Mouse (Mus musculus) right cerebral cortex, postnatal 36 days (tissue): ENCODE measurements at regions not wholly inside any gene's neighbourhood (a gene's known extent, or its start where the extent isn't known, plus 50 kb on each side); places are given as distances from the start of the nearest gene placed in this dataset.

Experiments used
- DNase-seq, 2 experiments: peaks; one replicate each; pipeline ENCODE4 v3.0.0; 2022; ENCODE audit warnings: low spot score in 2 of 2, mixed read lengths in 1 of 2

DNA sequence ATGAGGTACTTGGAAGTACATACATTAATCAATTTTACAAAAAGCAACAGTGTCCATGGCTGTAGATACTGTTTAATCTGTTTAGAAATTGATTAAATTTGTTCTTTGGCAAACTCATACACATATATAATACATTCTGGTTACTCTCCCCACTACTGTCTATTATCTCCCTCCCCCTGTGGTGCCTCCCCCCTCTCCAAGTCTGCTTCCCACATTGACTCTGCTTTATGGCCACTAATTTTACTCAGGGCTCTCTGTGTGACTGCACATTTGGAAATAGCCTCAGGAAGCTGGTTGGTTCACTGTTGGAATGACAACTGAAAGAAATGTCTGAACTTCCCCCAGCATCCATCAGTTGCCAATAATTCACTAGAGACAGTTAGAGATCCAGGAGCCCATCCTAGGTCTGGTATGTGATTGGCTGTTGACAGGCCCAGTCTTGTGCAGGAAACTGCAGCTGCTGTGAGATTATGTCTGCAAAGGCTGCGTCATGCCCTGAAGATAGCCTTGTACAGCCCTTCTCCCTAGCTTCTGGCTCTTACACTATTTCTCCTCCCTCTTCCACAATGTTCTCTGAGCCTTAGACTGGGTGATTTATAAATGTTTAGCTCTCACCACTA lies 204.6 kb upstream of the Trib2 start:
- DNase-seq: no peak

DNA sequence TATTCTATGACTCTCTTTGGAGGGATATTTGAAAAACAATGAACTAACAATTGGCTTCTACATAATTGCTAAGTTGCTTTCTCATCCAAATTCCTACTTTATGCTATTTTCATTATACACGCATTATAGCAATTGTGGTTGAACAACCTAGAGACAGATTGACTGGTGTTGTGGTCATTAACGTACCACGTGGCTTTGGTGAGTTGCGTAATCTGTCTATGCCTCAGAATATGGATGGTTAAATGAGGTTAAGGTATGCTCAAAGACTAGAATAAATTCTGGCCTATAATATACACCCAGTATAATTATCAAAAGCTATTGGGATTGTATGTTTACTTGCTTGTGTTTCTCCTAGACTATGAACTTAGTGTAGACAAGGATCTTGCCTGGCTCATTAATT lies 201.5 kb upstream of the Trib2 start:
- no peak for DNase-seq

DNA sequence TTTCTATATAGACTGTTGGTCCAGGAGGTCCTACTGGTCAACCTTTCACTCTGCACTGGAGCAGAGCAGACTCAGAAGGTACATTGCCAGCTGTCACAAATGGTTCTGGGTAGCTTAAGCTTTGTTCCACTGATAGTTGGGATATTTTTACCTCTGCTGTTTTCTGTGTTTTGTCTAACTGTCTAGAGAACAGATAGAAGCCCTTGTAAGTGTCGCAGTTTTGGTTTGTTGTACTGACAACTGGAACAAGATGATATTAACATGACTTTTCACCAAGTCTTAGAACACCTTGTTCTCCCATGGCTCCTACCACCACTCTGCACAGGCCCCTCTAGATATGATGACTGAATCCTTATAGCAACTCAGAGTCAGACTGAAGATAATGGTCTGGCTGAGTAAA lies 199.9 kb upstream of the Trib2 start:
- DNase-seq: no peak

DNA sequence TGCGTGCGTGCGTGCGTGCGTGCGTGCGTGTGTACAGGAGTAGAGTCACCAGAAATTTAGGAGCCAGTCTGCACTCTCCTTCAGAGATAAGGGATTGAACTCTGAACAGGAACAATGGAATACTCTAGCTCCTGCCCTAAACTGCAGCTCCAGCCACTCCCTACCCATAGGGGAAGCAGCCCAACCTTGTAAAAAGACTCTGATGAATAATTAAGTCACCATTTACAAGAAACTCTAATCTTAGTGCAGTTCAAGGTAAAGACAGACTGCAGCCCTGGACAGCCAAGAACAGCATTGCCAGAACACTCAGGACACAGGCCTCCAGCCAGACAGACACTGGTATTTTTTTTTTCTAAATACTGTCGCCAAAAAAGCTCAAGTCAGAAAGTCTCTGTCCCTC lies 198.9 kb upstream of the Trib2 start:
- no peak for DNase-seq

DNA sequence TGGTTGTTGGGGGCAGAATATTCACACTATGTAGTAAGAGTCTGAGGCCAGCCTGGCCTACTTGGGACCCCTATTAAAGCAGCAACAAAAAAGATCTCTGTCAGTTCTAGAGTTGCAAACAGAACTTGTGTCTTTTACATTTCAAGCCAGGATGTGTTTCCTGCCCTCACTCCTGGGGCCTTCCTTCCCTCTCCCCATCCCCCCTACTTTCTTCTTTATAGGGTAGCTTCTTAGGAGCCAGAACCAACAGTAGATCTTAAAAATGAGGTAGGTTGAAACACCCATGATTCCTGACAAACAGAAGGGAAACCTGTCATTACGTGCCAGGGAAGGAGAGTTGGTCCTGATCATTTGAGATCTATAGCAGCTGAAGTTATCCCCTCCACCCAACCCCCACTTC lies 198.0 kb upstream of the Trib2 start:
- DNase-seq: no peak

DNA sequence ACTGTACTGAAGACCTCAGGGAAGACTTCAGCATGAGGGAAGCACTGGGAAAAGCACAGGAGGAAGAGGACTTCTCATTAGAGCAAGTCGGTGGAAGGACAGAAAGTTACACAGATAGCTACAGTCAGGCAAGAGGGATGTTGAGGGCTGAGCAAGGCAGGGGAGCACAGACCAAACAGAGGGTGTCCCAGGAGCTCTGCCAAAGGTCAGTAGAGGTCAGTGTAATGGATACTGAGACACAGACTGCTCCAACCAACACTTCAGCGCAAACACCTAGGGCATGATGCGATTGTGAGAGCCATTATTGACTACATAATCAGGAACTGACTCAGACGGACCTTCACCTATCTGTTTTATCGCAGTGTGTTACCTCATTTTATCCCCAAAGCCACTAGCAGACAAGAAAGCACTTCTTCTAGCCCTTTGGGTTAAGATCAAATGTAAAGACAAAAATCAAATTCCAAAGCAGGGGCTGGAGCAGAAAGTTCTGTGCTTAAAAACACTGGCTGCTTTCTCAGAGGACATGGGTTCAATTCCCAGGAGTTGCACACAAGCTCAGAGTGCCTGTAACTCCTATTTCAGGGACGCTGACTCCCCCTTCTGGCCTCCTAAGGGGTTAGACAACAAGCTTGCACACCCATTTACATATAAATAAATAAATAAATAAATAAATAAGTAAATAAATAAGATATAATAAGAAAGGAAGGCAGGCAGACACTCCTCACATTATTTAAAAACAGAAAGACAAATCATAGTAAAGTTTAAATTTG lies 197.3 kb upstream of the Trib2 start:
- DNase-seq: no peak

DNA sequence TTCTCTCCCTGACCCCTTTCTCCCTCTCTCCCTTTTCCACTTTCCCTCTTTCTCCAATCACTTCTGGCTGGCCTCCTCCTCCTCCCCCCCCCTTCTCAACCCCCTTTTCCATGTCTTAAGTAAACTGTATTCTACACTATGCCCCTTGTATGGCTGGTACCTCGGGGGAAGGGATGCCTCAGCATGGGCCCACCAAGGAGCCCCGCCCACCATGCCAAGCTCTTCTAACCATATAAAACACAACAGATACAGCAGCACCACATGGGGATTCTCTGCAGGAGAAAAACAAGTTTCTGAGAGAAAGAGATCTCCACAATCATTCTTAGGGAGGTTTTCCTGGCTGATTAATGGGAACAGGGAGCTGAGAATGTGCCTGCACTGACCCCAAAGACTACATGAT lies 196.6 kb upstream of the Trib2 start:
- no peak for DNase-seq

DNA sequence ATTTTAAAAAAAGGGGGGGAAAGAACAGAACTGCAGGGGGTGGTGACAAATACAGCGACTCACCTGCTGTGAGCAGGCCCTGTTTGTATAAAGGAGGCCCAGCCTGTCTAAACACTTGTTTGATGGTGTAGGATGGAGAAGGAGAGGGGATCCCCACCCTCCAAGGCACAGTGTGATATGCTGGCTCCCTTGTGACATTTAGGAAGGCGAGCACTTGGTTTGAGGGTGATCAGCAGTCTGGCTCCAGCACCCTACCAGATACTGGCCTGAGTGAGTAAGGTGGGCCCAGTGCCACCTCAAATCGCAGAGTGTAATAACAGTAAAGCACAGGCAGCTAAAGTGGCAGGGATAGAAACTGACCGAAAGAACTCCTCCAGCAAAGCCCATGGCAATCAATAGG lies 195.4 kb upstream of the Trib2 start:
- no peak for DNase-seq

DNA sequence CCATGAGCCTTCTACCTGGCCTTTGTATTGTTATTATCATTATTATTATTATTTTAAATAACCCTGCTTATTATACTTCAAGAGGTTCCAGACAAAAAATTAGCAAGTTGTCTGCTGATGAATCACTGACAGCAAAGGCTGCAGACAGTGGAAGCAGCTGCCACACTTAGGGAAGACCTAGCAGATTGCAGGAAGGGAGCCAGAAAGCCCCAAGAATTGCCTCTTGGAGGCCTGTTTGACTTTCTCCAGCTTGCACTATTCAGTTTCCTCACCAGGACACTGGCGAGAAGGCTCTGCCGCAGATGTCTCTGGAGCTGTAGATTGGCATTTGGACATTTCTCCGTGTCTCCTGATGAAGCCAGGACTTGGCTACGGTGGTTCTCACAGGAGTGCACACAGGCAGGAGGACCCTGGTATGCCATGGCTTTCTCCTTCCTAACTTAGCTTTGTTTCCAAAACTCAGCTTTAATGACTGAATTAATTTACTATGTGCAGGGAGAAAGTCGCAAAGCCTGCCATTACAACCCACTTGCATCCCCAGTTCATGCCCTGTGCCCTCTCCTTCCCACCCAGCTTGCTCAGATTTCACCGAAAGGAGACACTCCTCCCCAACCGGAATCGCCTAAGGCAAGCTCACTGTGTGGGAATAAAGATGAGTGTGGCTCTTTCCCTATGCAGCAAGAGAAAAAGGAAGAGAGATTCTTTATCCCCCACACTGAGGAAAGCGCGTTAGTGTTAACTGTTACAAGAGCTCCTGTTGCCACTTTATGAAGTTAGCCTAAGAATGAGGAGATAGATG lies 193.3 kb upstream of the Trib2 start:
- DNase-seq: no peak

DNA sequence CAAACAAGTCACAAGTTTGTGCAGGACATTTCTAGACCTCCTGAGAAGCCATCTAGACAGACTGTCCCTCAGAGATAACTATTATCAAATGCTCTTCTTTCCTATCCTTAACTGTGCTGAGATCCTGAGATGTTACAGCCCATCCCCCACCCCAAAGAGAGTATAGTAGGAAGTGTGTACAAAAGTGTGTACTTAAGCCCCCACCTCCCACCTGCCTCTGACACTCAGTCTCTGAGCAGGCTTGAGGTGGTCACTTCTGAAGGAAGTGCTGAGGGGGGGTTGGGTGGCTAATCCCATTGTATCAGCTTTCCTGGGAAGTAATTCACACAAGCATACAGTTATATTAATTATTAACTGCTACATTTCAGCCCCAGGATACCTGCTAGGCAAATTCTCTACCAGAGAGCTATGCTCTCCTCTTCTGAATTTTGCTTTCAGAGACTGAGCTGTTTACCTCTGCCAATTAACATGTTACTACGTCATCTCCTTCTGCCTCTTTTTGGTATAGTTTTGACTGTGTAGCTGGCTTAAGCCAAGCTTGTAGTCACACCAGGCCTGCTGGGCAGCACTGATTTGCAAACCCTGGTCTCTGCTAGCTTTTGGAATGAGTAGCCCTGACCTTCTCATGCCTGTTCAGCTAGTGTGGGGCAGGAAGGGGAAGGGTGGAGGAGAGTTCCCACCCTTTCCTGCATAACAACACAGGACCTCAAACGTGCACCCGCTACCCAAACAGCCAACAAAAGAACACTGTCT lies 192.2 kb upstream of the Trib2 start:
- no peak for DNase-seq

DNA sequence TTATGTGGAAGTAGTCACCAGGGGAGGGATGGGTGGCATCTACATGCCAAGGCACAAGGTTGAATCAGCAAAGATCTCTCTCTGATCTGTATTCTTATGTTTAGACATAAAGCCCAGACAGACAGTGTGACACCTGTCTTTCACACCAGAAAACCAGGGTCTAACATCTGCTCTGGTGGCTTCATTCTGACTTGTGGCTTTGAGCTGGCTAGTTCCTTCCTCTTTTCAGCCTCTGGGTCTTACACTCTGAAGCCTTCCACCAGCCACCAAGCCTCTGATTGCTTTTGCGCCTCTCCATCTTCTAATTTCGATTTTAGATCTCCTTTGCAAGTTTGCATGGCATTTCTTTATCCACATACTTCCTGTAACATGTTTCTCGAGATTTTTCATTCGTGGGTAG lies 191.5 kb upstream of the Trib2 start:
- DNase-seq: no peak

DNA sequence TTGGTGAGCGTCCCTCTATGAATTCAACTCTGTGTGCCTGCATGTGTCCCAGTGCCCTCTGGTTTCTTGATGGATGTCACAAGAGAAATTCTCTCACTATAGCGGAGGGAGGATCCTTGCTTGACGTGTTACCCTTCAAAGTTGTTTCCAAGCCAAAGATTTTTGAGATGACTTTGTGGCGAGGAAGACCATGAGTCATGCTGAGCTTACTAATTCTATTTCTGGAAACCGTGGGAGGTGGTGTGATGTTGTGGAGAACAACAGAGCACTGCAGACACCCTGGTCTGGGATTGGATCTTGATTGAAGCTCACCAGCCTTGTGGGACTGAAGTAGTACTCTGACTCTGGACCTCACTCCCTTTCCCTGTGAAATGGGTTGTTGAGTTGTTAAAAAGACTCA lies 190.0 kb upstream of the Trib2 start:
- peak in 1 of 2 experiments; percentile 42 for DNase-seq

DNA sequence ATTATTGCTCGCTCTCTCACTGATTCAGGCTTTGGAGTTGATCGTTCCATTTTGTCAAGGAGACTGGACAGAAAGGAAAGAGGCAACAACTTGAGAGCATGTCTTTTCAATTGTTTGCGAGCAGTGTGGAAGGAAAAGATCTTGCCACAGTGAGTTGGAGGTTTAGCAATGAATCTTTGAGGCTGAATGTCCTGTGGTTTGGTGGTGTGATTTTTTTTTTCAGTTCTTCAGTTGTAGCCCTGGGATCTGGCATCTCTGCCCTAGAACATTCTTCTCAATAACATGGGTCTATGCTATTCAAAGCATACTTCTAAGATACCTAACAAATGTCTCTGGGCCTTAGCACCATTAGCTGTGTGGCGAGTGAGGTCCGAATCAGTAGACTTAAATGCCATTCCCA lies 189.6 kb upstream of the Trib2 start:
- DNase-seq: no peak

DNA sequence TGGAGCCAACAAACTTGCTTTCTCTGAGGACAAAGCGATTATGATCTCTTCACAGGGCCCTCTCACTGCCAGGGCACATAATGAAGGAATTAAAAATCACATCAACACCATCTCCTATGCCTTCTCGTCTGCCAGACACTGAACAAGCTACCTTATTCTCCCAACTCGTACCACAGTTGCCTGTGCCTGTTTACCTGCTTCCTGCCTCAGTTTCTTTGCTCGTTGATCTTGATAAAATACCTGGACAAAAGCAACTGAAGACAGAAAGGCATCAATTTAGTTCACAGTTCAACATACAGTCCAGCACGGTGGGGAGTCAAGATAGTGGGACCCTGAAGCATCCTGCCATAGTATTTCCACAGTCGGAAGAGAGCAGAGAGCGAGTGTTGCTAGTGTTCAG lies 185.1 kb upstream of the Trib2 start:
- no peak for DNase-seq

DNA sequence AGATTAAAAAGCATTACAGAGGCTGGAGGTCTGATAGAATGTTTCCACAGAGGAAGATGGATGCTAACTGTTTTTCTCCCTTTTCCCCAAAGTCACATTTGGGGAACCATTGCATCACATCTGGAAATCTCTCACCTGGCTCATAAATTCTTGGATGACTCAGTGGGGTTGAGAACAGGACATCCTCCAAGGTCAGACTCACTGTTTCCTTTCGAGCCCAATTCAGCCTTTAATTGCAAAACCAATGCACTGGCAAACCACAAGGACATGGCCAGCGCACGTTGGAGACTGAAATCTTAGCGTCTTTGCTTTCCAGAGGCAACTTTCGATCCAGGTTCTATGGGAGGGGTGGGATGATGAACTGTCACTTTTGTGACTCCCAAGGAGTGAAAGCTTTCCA lies 184.5 kb upstream of the Trib2 start:
- no peak for DNase-seq

DNA sequence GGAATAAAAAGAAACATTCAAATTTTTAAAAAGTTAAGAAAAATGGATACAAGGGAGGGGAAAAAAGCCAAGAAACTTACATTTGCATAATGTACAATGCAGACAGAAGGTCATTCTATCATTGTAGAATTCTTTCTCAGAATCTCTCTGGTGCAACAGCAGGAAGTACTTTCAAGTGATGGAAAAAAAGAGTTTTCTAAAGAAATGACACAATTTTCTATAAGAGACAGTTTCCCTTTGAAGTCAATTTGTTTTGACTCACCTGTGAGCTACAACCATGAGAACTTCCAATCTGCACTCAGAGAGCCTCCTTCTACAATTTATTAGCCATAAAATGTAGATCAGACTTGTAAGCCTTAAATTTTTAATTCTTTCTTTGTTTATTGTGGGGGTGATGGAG lies 181.6 kb upstream of the Trib2 start:
- DNase-seq: no peak

DNA sequence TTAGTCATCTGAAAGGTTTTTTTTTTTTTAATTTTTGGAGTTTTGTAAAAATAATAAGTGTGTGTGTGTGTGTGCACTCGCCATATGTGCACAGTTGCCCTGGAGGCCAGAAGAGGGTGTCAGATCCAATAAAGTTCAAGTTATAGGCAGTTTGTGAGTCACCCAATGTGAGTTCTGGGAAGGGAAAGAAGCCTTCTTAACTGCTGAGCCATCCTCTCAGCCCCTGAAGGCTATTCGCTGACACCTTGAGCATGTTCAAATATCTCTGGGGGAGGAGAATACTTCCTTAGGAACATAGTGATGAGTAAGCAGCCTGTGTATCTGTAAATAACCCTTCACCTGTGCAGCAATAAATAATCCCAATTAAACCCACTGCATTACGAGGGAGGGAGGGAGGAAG lies 177.1 kb upstream of the Trib2 start:
- no peak for DNase-seq

DNA sequence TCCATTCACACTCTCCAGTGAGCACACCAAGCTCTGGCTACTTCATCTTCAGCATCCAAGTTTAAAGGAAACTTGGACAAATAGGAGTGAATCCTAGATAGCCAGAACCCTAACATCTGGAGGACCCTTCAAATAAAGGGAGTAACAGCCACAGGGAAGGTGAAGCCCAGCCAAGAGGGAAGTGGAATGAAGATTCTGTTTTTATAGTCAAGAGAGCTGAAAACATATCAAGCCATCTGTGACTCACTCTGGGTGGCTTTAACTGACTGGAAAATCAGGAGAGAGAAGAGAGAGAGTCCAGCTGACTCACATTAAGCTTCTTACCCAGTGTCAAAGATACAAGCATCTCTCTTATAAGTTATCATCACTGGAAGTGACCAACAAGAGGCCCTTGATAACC lies 169.6 kb upstream of the Trib2 start:
- no peak for DNase-seq

DNA sequence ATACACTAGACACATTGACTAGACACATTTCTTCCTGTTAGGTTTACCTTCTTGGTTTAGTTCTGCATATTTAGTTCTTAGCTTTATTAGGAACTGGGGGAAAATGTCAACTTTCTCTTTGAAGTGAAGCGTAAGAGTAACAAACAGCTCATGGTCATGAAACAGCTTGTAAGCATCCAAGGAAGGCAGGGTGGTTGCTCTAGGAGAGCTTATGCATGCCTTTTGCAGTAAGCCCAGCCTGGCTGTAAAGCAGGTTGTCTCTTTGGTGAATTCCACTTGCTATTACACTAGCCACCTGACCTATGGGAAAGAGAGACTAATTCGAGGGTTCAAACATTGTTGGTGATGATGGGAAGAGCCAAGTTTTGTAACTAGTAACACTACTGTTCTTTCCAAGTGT lies 168.9 kb upstream of the Trib2 start:
- no peak for DNase-seq

DNA sequence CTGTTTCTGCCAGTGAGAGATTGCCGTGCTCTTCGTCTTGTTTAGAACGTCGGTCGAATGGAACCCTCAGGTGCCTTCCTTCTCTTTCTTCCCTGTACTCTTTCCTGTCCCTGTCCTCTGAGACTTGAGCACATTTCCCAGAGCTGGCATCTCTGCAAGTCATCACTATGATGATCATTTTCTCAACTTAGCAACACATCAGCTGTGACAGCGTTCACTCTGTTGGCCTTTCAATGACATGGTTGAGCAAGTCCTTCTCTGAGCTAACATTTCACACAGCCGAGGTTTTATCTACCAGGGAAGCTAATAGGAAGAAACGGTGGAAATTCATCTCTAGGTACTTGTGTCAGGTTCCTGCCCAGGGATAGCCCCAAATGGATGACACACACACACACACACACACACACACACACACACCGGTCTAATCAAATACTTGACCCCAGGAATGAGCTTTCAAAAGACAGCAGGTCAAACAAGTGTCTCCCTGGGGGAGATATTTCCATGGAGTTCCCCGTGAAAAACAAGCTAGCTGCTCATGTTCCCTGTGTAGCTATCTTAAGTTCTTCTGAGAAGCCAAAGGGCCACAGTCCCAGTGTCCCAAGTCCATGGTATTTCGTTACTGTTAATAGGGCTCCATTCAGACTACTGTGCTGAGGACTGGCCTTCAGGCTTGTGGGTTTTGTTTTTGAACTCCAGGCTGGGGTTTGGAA lies 167.0 kb upstream of the Trib2 start:
- no peak for DNase-seq

DNA sequence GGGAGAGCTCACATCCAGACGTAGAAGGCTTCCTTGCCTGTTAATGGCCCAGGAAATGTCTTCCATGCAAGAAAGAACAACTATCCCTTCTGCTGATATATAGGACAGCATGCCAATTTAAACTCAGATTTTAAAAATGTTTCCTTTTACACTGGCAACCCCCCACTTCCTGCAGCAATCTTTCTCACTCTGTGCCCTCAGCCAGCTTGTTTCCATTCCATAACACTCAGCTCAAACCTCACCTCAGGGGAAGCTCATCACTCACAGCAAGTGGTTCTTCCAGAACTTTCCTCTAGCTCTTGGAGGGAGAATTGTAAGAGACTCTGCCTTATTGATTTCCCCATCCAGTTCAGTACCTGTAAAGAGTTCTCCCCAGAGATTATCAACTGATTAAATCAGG lies 165.0 kb upstream of the Trib2 start:
- no peak for DNase-seq

DNA sequence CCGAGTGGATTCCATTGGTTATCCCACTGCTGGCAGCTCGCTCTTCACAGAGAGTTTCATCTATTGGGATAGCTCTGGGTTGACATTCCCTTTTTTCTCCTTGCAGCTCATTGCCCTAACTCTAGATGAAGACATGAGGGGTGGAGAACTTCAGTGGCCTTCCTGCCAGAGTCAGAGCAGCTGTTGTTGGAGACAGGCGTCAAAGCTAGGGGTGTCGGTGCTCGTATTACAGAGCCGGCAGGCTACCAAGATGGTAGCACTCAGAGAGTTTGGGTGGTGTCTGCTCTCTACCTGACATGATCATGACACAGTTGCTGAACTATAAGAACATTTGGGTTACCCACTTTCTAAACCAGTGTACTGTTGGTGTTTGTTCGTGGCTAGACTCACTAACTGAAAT lies 162.5 kb upstream of the Trib2 start:
- no peak for DNase-seq
